Mouse (Mus musculus): ENCODE results near the gene Pls3. TPM values are rescaled to one million over a fixed set of nuclear protein-coding genes. Genes with fewer than 3 reads are reported as not detected.

Gene Pls3
- total RNA-seq (2023), result 0.82 TPM

DNA sequence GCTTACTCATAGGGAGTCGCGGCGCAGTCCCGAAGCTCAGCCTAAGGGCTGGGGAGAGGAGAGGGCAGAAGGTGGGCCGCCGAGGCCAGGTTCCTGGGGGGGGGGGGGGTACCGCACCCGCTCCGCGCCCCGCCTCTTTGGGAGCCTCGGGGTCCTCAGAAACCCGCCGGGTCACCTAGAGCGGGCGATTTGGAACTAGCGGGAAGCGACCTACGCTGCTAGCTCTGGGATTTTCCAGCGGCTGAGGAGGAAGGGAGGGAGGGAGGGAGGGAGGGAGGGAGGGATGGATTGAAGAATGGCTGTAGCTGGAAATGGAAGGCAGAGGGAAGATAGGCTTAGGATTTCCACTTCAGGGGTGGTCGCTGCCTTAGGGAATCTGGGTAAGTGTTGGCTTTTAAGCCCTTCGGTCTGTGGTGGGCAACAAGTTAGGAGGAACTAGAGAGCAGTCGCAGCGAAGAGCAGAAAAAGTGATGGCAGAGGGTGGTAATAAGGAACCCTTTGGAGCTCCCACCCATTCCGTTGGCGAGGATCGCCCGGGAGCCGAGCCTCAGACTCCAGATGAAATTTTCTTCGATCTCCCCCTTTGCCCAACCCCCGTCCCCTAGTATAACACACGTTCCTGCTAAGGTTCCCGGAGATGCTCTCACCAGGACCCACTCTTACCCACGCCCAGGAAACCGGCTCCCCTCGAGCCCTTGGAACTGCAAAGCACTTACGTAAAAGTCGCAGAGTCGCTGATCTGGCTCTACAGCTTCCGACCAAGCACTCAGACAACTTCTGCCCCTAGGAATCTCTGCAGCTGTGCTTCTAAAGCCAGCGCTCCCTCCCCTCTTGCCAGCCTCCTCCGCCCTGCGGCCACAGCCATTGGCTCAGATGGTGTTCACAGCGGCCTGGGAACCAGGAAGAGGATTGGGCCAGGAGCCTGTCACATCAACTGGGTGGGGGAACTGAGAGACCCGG lies at the start of gene Pls3:
Gene Pls3 (minus strand): TSS at position 851 of the 960 bp plus-strand sequence.

